Mouse (Mus musculus) ES-Bruce4 (cell line): ENCODE measurements at regions not wholly inside any gene's neighbourhood (a gene's known extent, or its start where the extent isn't known, plus 50 kb on each side); places are given as distances from the start of the nearest gene placed in this dataset.

ENCODE experiments used
- H3K27ac ChIP-seq: 2 replicates; pipeline ENCODE4 v1.5.1; 2012; ENCODE audit warnings: low read length, inconsistent platforms; ENCODE audit not compliant: insufficient read depth
- H3K27me3 ChIP-seq: 2 replicates; pipeline ENCODE4 v1.6.1; 2012; ENCODE audit warnings: mild to moderate bottlenecking, low read length, inconsistent platforms; ENCODE audit not compliant: control insufficient read depth, poor library complexity, insufficient read depth, severe bottlenecking
- H3K36me3 ChIP-seq: 2 replicates; pipeline ENCODE4 v1.6.1; 2012; ENCODE audit warnings: inconsistent platforms, mild to moderate bottlenecking, low read length, moderate library complexity; ENCODE audit not compliant: control insufficient read depth, poor library complexity, insufficient read depth, severe bottlenecking
- H3K4me1 ChIP-seq: one replicate; pipeline ENCODE4 v1.8.1; 2011; ENCODE audit warnings: low read length; ENCODE audit not compliant: control insufficient read depth, insufficient read depth
- H3K4me3 ChIP-seq: 2 replicates; pipeline ENCODE4 v1.5.1; 2011; ENCODE audit warnings: low read depth, mild to moderate bottlenecking, low read length
- H3K9ac ChIP-seq: 2 replicates; pipeline ENCODE4 v1.6.1; 2012; ENCODE audit warnings: low read depth, mild to moderate bottlenecking, inconsistent platforms; ENCODE audit not compliant: poor library complexity, severe bottlenecking
- H3K9me3 ChIP-seq: replicated peaks from 2 replicates; pipeline ENCODE4 v1.6.1; 2012; ENCODE audit warnings: mild to moderate bottlenecking, low read length, inconsistent platforms; ENCODE audit not compliant: control insufficient read depth, poor library complexity, insufficient read depth, severe bottlenecking
- CTCF ChIP-seq: IDR thresholded peaks from one replicate; pipeline ENCODE4 v1.8.1; 2011; ENCODE audit warnings: low read depth, low read length
- EP300 ChIP-seq: IDR thresholded peaks from 2 replicates; pipeline ENCODE4 v1.6.1; 2011; ENCODE audit warnings: low read depth, low read length; ENCODE audit not compliant: insufficient read depth
- POLR2A ChIP-seq: IDR thresholded peaks from one replicate; pipeline ENCODE4 v1.8.1; 2011; ENCODE audit warnings: low read length; ENCODE audit not compliant: insufficient read depth

GRCm38 (mm10) chr12:110161306-110161705 is 117.6 kb upstream of the Dio3 start:
- TF ChIP-seq CTCF (no peak), EP300 (no peak), POLR2A (no peak)
- Histone ChIP-seq H3K9ac (no peak overlapping the region), H3K36me3 (no peaks in the 10 kb centered on the region), H3K9me3 (no peaks in the 10 kb centered on the region), H3K4me1 (no peaks in the 10 kb centered on the region), H3K27ac (no peak overlapping the region), H3K4me3 (no peak overlapping the region), H3K27me3 (no peaks in the 10 kb centered on the region)

GRCm38 (mm10) chr12:110165462-110165861 is 113.4 kb upstream of the Dio3 start:
- no peaks in the 10 kb centered on the region for H3K9me3 ChIP-seq
- no peaks in the 10 kb centered on the region for H3K36me3 ChIP-seq
- no peak for TF ChIP-seq EP300
- TF ChIP-seq POLR2A = no peak
- no peak for TF ChIP-seq CTCF
- H3K4me3 ChIP-seq = no peak overlapping the region
- no peak overlapping the region for H3K27ac ChIP-seq
- H3K9ac ChIP-seq = no peak overlapping the region
- no peaks in the 10 kb centered on the region for H3K27me3 ChIP-seq
- H3K4me1 ChIP-seq = no peaks in the 10 kb centered on the region

GRCm38 (mm10) chr12:110168407-110168806 is 110.5 kb upstream of the Dio3 start:
- no peak overlapping the region for H3K4me3 ChIP-seq
- no peaks in the 10 kb centered on the region for H3K36me3 ChIP-seq
- TF ChIP-seq POLR2A (no peak), CTCF (no peak), EP300 (no peak)
- H3K4me1 ChIP-seq = no peaks in the 10 kb centered on the region
- H3K9me3 ChIP-seq = no peaks in the 10 kb centered on the region
- H3K27me3 ChIP-seq = no peaks in the 10 kb centered on the region
- no peak overlapping the region for H3K27ac ChIP-seq
- no peak overlapping the region for H3K9ac ChIP-seq

- TF ChIP-seq CTCF = no peak
Measured at GRCm38 (mm10) chr12:110169261-110169660, 109.6 kb upstream of the Dio3 start.

GRCm38 (mm10) chr12:110170496-110170895 is 108.4 kb upstream of the Dio3 start:
- H3K9me3 ChIP-seq = no peaks in the 10 kb centered on the region
- no peak for TF ChIP-seq EP300
- no peak for TF ChIP-seq CTCF
- no peak for TF ChIP-seq POLR2A
- H3K36me3 ChIP-seq = no peaks in the 10 kb centered on the region
- no peak overlapping the region for H3K4me3 ChIP-seq
- no peaks in the 10 kb centered on the region for H3K27me3 ChIP-seq
- no peak overlapping the region for H3K9ac ChIP-seq
- no peaks in the 10 kb centered on the region for H3K4me1 ChIP-seq
- H3K27ac ChIP-seq = no peak overlapping the region

More at GRCm38 (mm10) chr12:110169261-110169660, 109.6 kb upstream of the Dio3 start:
- H3K36me3 ChIP-seq = no peaks in the 10 kb centered on the region
- H3K4me1 ChIP-seq = no peaks in the 10 kb centered on the region
- no peak overlapping the region for H3K9ac ChIP-seq
- no peaks in the 10 kb centered on the region for H3K27me3 ChIP-seq
- no peak overlapping the region for H3K4me3 ChIP-seq
- no peak overlapping the region for H3K27ac ChIP-seq
- H3K9me3 ChIP-seq = no peaks in the 10 kb centered on the region

GRCm38 (mm10) chr12:110177826-110178225 is 101.0 kb upstream of the Dio3 start:
- H3K9me3 ChIP-seq = no peaks in the 10 kb centered on the region
- H3K4me1 ChIP-seq = no peaks in the 10 kb centered on the region
- no peak overlapping the region for H3K9ac ChIP-seq
- no peak overlapping the region for H3K4me3 ChIP-seq
- H3K27ac ChIP-seq = no peak overlapping the region
- H3K36me3 ChIP-seq = no peaks in the 10 kb centered on the region
- TF ChIP-seq POLR2A = no peak
- TF ChIP-seq EP300 = no peak
- TF ChIP-seq CTCF = no peak
- H3K27me3 ChIP-seq = no peaks in the 10 kb centered on the region; the same call in 1 of the 2 replicates
